Mouse (Mus musculus): Measurements from ENCODE around the gene Lhx3. TPM values are rescaled to one million over a fixed set of nuclear protein-coding genes. Genes with fewer than 3 reads are reported as not detected.

Gene Lhx3
- polyA plus RNA-seq (2014; fragmentation: Illumina TruSeq; extraction: RNeasy Lipid Tissue Mini Kit (QIAGEN cat#74804); ENCODE audit: low read depth, low replicate concordance) = not detected

GRCm38 (mm10) chr2:26208126-26208789 lies at the start of gene Lhx3:
Lhx3 (minus strand) TSS chr2:26208289.

GRCm38 (mm10) chr2:26237290-26237782 lies 29.2 kb upstream of the Lhx3 start, which contains the start of gene Qsox2:
Qsox2 (minus strand) TSS chr2:26237525.

Other genes with a start within 250 kb of the Lhx3 start
- 7.6 TPM for gene Camsap1, start 225.0 kb downstream of the Lhx3 start, polyA plus RNA-seq (2014; fragmentation: Illumina TruSeq; extraction: RNeasy Lipid Tissue Mini Kit (QIAGEN cat#74804); ENCODE audit: low read depth, low replicate concordance)
- gene Ubac1, start 186.5 kb downstream of the Lhx3 start, polyA plus RNA-seq (2014; fragmentation: Illumina TruSeq; extraction: RNeasy Lipid Tissue Mini Kit (QIAGEN cat#74804); ENCODE audit: low read depth, low replicate concordance) = 35.6 TPM
- gene Nacc2, start 85.1 kb downstream of the Lhx3 start, polyA plus RNA-seq (2014; fragmentation: Illumina TruSeq; extraction: RNeasy Lipid Tissue Mini Kit (QIAGEN cat#74804); ENCODE audit: low read depth, low replicate concordance) = 12.7 TPM
- gene Qsox2, start 29.2 kb upstream of the Lhx3 start, polyA plus RNA-seq (2014; fragmentation: Illumina TruSeq; extraction: RNeasy Lipid Tissue Mini Kit (QIAGEN cat#74804); ENCODE audit: low read depth, low replicate concordance) = 11.9 TPM
- 0.22 TPM for gene Ccdc187, start 86.3 kb upstream of the Lhx3 start, polyA plus RNA-seq (2014; fragmentation: Illumina TruSeq; extraction: RNeasy Lipid Tissue Mini Kit (QIAGEN cat#74804); ENCODE audit: low read depth, low replicate concordance)
- 0.69 TPM for gene Gpsm1, start 107.2 kb upstream of the Lhx3 start, polyA plus RNA-seq (2014; fragmentation: Illumina TruSeq; extraction: RNeasy Lipid Tissue Mini Kit (QIAGEN cat#74804); ENCODE audit: low read depth, low replicate concordance)
- 1.4 TPM for gene Dnlz, start 143.8 kb upstream of the Lhx3 start, polyA plus RNA-seq (2014; fragmentation: Illumina TruSeq; extraction: RNeasy Lipid Tissue Mini Kit (QIAGEN cat#74804); ENCODE audit: low read depth, low replicate concordance)
- not detected for gene Card9, start 152.6 kb upstream of the Lhx3 start, polyA plus RNA-seq (2014; fragmentation: Illumina TruSeq; extraction: RNeasy Lipid Tissue Mini Kit (QIAGEN cat#74804); ENCODE audit: low read depth, low replicate concordance)
- gene Snapc4, start 172.4 kb upstream of the Lhx3 start, polyA plus RNA-seq (2014; fragmentation: Illumina TruSeq; extraction: RNeasy Lipid Tissue Mini Kit (QIAGEN cat#74804); ENCODE audit: low read depth, low replicate concordance) = 17.6 TPM
- 35.1 TPM for gene Entr1, start 181.0 kb upstream of the Lhx3 start, polyA plus RNA-seq (2014; fragmentation: Illumina TruSeq; extraction: RNeasy Lipid Tissue Mini Kit (QIAGEN cat#74804); ENCODE audit: low read depth, low replicate concordance)
- 96.4 TPM for gene Pmpca, start 181.1 kb upstream of the Lhx3 start, polyA plus RNA-seq (2014; fragmentation: Illumina TruSeq; extraction: RNeasy Lipid Tissue Mini Kit (QIAGEN cat#74804); ENCODE audit: low read depth, low replicate concordance)
- 5.6 TPM for gene Inpp5e, start 200.9 kb upstream of the Lhx3 start, polyA plus RNA-seq (2014; fragmentation: Illumina TruSeq; extraction: RNeasy Lipid Tissue Mini Kit (QIAGEN cat#74804); ENCODE audit: low read depth, low replicate concordance)
- gene Sec16a, start 236.9 kb upstream of the Lhx3 start, polyA plus RNA-seq (2014; fragmentation: Illumina TruSeq; extraction: RNeasy Lipid Tissue Mini Kit (QIAGEN cat#74804); ENCODE audit: low read depth, low replicate concordance) = 63.6 TPM

Measured in sigmoid colon, adult 10 weeks (tissue).